Mouse (Mus musculus) gastrocnemius, adult 2 months (tissue): ENCODE measurements at regions not wholly inside any gene's neighbourhood (a gene's known extent, or its start where the extent isn't known, plus 50 kb on each side); places are given as distances from the start of the nearest gene placed in this dataset.

Source experiments
- DNase-seq: peaks from one replicate; pipeline ENCODE4 v3.0.0; 2022
- H3K27ac ChIP-seq: fragments of 200-600 bp; 2 replicates; pipeline ENCODE4 v1.8.1; 2022; ENCODE audit warnings: mild to moderate bottlenecking
- H3K4me3 ChIP-seq: fragments of 200-600 bp; 2 replicates; pipeline ENCODE4 v1.8.1; 2022; ENCODE audit warnings: mild to moderate bottlenecking, moderate library complexity
- CTCF ChIP-seq: fragments of 200-600 bp; IDR thresholded peaks from 2 replicates; pipeline ENCODE4 v1.8.1; 2022; ENCODE audit warnings: antibody characterized with exemption, mild to moderate bottlenecking, moderate library complexity
- intact Hi-C: fragments of 180-260 bp; cut with DNase I; formaldehyde crosslinking; loops from one replicate; pipeline ENCODE4 v1.15.1; 2025

DNA sequence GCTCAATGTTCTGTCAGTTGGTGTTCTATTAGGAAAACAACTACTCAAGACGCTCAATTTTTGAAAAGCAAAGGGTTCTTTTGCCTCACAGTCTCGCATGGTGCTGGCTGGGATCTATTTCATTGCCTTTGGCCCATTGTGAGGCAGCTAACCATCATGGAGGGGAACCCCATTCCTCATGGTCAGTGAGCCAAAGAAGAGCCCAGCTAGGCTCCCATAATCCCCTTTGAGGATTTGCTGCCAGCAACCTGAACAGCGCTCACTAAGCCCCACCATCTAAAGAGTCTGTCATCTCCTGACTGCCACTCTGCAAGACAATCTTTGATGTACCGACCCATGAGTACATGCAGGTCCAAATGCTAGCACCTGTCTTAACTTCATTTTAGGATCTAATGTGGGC lies 53.1 kb upstream of the Galnt7 start:
- intact Hi-C loops: no loop called here
- no peak for DNase-seq
- no peak overlapping the region for H3K27ac ChIP-seq
- H3K4me3 ChIP-seq: no peak overlapping the region
- no peak for TF ChIP-seq CTCF

DNA sequence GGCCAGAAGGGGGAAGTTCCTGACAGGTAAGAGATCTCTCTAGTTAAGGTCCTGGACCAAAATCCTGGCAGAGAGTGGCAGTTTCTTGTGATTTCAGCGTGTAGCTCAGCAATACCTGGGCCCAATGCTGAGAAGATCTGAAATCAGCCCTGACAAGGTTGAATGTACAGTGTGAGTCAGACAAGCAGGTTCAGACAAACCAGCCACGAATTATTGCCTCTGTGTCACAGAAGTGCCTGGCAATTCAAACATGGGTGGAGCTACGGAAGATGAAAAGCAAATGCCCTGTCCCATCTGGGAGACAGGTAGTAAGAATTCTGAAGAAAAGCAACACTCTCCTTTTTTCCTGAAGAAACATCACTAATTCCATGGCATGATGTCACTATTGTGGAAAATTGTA lies 51.3 kb upstream of the Galnt7 start:
- intact Hi-C loops: no loop called here
- no peak overlapping the region for H3K27ac ChIP-seq

DNA sequence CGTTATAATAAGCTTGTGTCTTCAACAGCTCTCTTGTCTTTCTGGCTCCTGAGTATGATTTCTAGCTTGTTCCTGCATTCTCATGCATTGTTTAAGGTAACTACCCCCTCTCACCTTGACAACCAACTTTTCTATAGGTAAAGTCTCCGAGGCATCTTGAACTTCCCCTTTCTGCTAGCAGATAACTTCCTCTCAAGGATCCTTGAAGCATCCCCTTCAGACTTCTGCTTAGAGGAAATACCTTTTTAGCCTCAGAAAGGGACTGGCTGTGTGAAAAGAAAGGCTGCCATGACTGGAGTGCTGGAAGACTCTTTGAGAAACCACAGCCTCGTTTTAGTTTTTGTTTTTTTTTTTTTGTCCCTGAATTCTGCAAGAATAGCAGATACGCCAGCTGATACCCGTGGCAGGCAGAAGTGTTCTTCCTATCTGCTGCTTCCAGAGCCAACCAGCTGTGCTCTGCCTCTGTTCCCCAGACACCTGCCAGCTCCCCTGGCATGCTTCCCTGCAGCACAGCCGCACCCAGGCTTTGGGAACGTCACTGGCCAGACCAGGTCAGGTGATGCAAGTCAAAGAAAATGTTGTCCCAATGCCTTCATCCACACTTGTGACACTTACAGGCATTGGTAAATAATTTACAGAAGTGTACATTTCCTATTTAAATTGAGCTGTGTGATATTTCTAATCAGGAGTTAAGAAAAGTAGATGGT lies 49.7 kb upstream of the Galnt7 start:
- intact Hi-C loops: no loop called here
- H3K27ac ChIP-seq: no peak overlapping the region
- no peak overlapping the region for H3K4me3 ChIP-seq
- DNase-seq: peak; percentile 21
- no peak for TF ChIP-seq CTCF

More for the DNA sequence above, 51.3 kb upstream of the Galnt7 start:
- H3K4me3 ChIP-seq: no peak overlapping the region
- no peak for DNase-seq
- TF ChIP-seq CTCF: no peak
